In the genomic region with DNA sequence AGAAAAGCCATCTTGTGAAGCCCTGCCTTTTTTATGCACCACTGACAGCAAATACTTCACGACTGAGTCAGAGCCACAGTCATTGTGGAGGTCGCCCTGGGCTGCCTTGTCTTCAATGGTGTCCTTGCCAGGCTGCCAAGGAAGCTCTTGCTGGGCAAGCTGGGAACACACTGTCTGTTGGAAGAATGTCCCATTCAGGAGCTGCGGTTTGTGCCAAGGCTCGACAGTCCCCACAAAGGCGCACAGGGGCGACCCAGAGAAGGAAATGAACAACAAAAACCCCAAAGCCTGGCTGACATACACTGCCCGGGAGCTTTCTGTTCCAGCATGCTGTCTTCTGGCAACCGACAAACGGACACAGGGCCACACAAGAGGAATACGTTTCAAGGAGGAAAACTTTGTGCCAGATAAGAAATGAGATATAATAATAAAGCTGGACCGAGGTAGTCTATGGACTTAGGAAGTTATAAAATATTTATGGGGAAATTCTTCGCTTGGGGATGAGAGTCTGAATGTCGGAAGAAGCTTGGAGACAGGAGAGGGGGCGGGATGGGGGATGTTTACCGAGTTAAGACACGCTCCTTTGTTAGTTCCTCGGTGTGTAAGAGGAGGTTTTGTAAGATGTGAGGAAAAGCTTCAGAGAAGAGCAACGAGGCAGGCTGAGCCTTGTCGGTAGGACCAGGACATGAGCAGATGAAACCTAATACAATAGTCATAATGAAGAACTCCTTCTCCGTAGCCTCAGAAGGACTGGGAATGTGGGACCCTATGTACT, we compare ENCODE assay signal across 9 mouse cellular contexts.
DNase-seq lines count a peak whose midpoint lies in the region; ATAC-seq lines count a peak whose summit lies in the region.
"Had no signal": no experiment of that assay in that cellular context is flagged by ENCODE, and none has a peak within 500 bp of the region (broad histone marks: within the 10 kb centered on the region; RNA-seq: fewer than 3 reads in every experiment).

No protein-coding gene starts in this region.

- no peak overlapping the region for H3K4me3 ChIP-seq in hindbrain, embryonic 12.5 days
- no peak overlapping the region for H3K4me3 ChIP-seq in midbrain, embryonic 15.5 days
- H3K4me3 ChIP-seq: liver, embryonic 15.5 days had no signal

- H3K9me3 ChIP-seq in hindbrain, embryonic 12.5 days (replicated peaks), result no peaks in the 10 kb centered on the region
- H3K9me3 ChIP-seq in midbrain, embryonic 15.5 days, result no peaks in the 10 kb centered on the region
- H3K9me3 ChIP-seq: liver, embryonic 15.5 days had no signal

- ATAC-seq in hindbrain, embryonic 12.5 days (ENCODE audit: low FRiP score), result peak; percentile 85
- ATAC-seq in midbrain, embryonic 15.5 days (replicated peaks), result peak; percentile 75

- 16% methylated on average over 20 of the region's 20 CpGs for WGBS in hindbrain, embryonic 12.5 days
- 8% methylated on average over 20 of the region's 20 CpGs for whole genome bisulfite sequencing in midbrain, embryonic 15.5 days

- intact Hi-C loops in left cerebral cortex, postnatal 14 days (cut with DNase I), result loop anchor here (10.0 kb wide), 1 partner anchor 258 kb away; the partner anchor contains the start of gene Fzd1

- peaks cover 14% of the 10 kb centered on the region for H3K27me3 ChIP-seq in hindbrain, embryonic 12.5 days
- no peaks in the 10 kb centered on the region for H3K27me3 ChIP-seq in midbrain, embryonic 15.5 days (replicated peaks)
- H3K27me3 ChIP-seq: liver, embryonic 15.5 days had no signal

- H3K4me1 ChIP-seq in hindbrain, embryonic 12.5 days, result peaks cover 24% of the 10 kb centered on the region; the same call in 1 of the 2 replicates
- H3K4me1 ChIP-seq in midbrain, embryonic 15.5 days, result peaks cover 25% of the 10 kb centered on the region
- H3K4me1 ChIP-seq: liver, embryonic 15.5 days had no signal

- H3K36me3 ChIP-seq in hindbrain, embryonic 12.5 days, result no peaks in the 10 kb centered on the region
- H3K36me3 ChIP-seq in midbrain, embryonic 15.5 days (replicated peaks), result no peaks in the 10 kb centered on the region
- H3K36me3 ChIP-seq: liver, embryonic 15.5 days had no signal

- peak overlapping the region; percentile 37 for H3K4me2 ChIP-seq in hindbrain, embryonic 12.5 days (replicated peaks)
- peak overlapping the region; percentile 14 for H3K4me2 ChIP-seq in midbrain, embryonic 15.5 days
- H3K4me2 ChIP-seq: liver, embryonic 15.5 days had no signal

- 0 out of 2 replicates have a peak overlapping the region, but pooled peaks have one; percentile 30 for H3K27ac ChIP-seq in hindbrain, embryonic 12.5 days
- no peak overlapping the region for H3K27ac ChIP-seq in midbrain, embryonic 15.5 days
- H3K27ac ChIP-seq: liver, embryonic 15.5 days had no signal

- DNase-seq in adrenal gland, adult 8-10 months, result peak; percentile 84
- DNase-seq in cerebellum, adult 8-10 months, result peak; percentile 87
- DNase-seq in gastrocnemius, adult 18-20 months (ENCODE audit: low spot score), result peak; percentile 17
- DNase-seq in left cerebral cortex, postnatal 14 days (ENCODE audit: low spot score in 2 of 2), result peak; percentile 52 to 57
- DNase-seq in T-cell, adult 2 months (ENCODE audit: low spot score), result no peak
- no peak for DNase-seq in thymus, postnatal 10 days (ENCODE audit: low spot score in 2 of 2)

- no peak overlapping the region for H3K9ac ChIP-seq in hindbrain, embryonic 12.5 days
- H3K9ac ChIP-seq in midbrain, embryonic 15.5 days, result no peak overlapping the region
- H3K9ac ChIP-seq: liver, embryonic 15.5 days had no signal

Comparison
In these comparisons a context has a peak if more than half of its experiments do, and no peak if none do; other contexts are left out.
1. DNase-seq: peak in adrenal gland, adult 8-10 months (single experiment), cerebellum, adult 8-10 months (single experiment), gastrocnemius, adult 18-20 months (single experiment) and left cerebral cortex, postnatal 14 days (2 of 2); none in T-cell, adult 2 months (single experiment) and thymus, postnatal 10 days (0 of 2).